Mouse (Mus musculus) MEL (cell line): ENCODE data around the gene Gdf7. TPM values are rescaled to one million over a fixed set of nuclear protein-coding genes. Genes with fewer than 3 reads are reported as not detected.

Experiments used
- DNase-seq: peaks from one replicate; pipeline ENCODE4 v3.0.0; 2011; ENCODE audit warnings: low read depth, low spot score
- H3K27ac ChIP-seq: 2 replicates; pipeline ENCODE4 v1.5.1; 2012; ENCODE audit warnings: low read depth, mild to moderate bottlenecking, control low read depth, low read length, moderate library complexity; ENCODE audit not compliant: control insufficient read depth
- H3K27me3 ChIP-seq, 2 experiments: fragments of 150-350 bp in 1 of 2; sonication (generic) in 1 of 2; 2 replicates each; pipeline ENCODE4 v1.6.1; 2012; ENCODE audit warnings: low read length in 2 of 2, mild to moderate bottlenecking in 2 of 2, improper control_type of control experiment in 1 of 2, moderate library complexity in 1 of 2; ENCODE audit not compliant: insufficient read depth in 2 of 2, control insufficient read depth in 1 of 2
- H3K36me3 ChIP-seq, 2 experiments: 2 replicates each; pipeline ENCODE4 v1.6.1; 2012 to 2014; ENCODE audit warnings: low read length in 2 of 2, improper control_type of control experiment in 1 of 2, inconsistent platforms in 1 of 2, mild to moderate bottlenecking in 1 of 2; ENCODE audit not compliant: insufficient read depth in 2 of 2, control insufficient read depth in 1 of 2
- H3K4me1 ChIP-seq, 2 experiments: fragments of 150-350 bp in 1 of 2; sonication (generic) in 1 of 2; 2 replicates each; pipeline ENCODE4 v1.6.1; 2012; ENCODE audit warnings: low read length in 2 of 2, improper control_type of control experiment in 1 of 2, mild to moderate bottlenecking in 1 of 2; ENCODE audit not compliant: insufficient read depth in 2 of 2, control insufficient read depth in 1 of 2
- H3K4me3 ChIP-seq, 2 experiments: fragments of 150-350 bp in 1 of 2; sonication (generic) in 1 of 2; 2 replicates each; pipeline ENCODE4 v1.5.1; 2012; ENCODE audit warnings: low read depth in 2 of 2, low read length in 2 of 2, mild to moderate bottlenecking in 2 of 2, moderate library complexity in 2 of 2, control low read depth in 1 of 2, improper control_type of control experiment in 1 of 2; ENCODE audit not compliant: control insufficient read depth in 1 of 2, insufficient read depth in 1 of 2
- H3K79me2 ChIP-seq: 2 replicates; pipeline ENCODE4 v1.6.1; 2012; ENCODE audit warnings: mild to moderate bottlenecking, low read length, moderate library complexity; ENCODE audit not compliant: control insufficient read depth, poor library complexity, insufficient read depth
- H3K9ac ChIP-seq: 2 replicates; pipeline ENCODE4 v1.6.1; 2012; ENCODE audit warnings: low read depth, mild to moderate bottlenecking, control low read depth, low read length, moderate library complexity; ENCODE audit not compliant: control insufficient read depth, poor library complexity, severe bottlenecking
- H3K9me3 ChIP-seq: fragments of 150-350 bp; sonication (generic); replicated peaks from 2 replicates; pipeline ENCODE4 v1.6.1; 2012; ENCODE audit warnings: mild to moderate bottlenecking, low read length, improper control_type of control experiment, moderate library complexity; ENCODE audit not compliant: insufficient read depth
- CHD2 ChIP-seq: IDR thresholded peaks from 2 replicates; pipeline ENCODE4 v1.6.1; 2011; ENCODE audit warnings: low read length, improper control_type of control experiment
- CTCF ChIP-seq, 3 experiments: IDR thresholded peaks in 2 of 3; conservative IDR thresholded peaks in 1 of 3; 2 replicates each; pipeline ENCODE4 v1.5.1; 2011 to 2012; ENCODE audit warnings: low read length in 3 of 3, low read depth in 2 of 3, mild to moderate bottlenecking in 2 of 3, improper control_type of control experiment in 1 of 3, inconsistent platforms in 1 of 3, mixed read lengths in 1 of 3, moderate library complexity in 1 of 3; ENCODE audit not compliant: control insufficient read depth in 1 of 3, insufficient read depth in 1 of 3, poor library complexity in 1 of 3, severe bottlenecking in 1 of 3
- ELF1 ChIP-seq: IDR thresholded peaks from 2 replicates; pipeline ENCODE4 v1.6.1; 2014; ENCODE audit warnings: low read depth, mild to moderate bottlenecking, inconsistent platforms, low read length, improper control_type of control experiment, moderate library complexity
- EP300 ChIP-seq, 2 experiments: IDR thresholded peaks; 2 replicates each; pipeline ENCODE4 v1.6.1; 2011; ENCODE audit warnings: improper control_type of control experiment in 2 of 2, low read length in 2 of 2, low read depth in 1 of 2, mild to moderate bottlenecking in 1 of 2
- GABPA ChIP-seq: IDR thresholded peaks from 2 replicates; pipeline ENCODE4 v1.6.1; 2012; ENCODE audit warnings: low read depth, mild to moderate bottlenecking, inconsistent platforms, low read length, improper control_type of control experiment, moderate library complexity
- GATA1 ChIP-seq: IDR thresholded peaks from 2 replicates; pipeline ENCODE4 v1.6.1; 2011; ENCODE audit warnings: low read depth, low read length, improper control_type of control experiment
- HCFC1 ChIP-seq: IDR thresholded peaks from 2 replicates; pipeline ENCODE4 v1.6.1; 2012; ENCODE audit warnings: low read depth, mild to moderate bottlenecking, inconsistent platforms, low read length, improper control_type of control experiment, moderate library complexity
- JUND ChIP-seq: IDR thresholded peaks from 2 replicates; pipeline ENCODE4 v1.6.1; 2011; ENCODE audit warnings: low read depth, mild to moderate bottlenecking, improper control_type of control experiment, low read length
- MAZ ChIP-seq: IDR thresholded peaks from 2 replicates; pipeline ENCODE4 v1.6.1; 2012; ENCODE audit warnings: low read depth, mild to moderate bottlenecking, inconsistent platforms, low read length, improper control_type of control experiment
- MEF2A ChIP-seq: IDR thresholded peaks from 2 replicates; pipeline ENCODE4 v1.6.1; 2014; ENCODE audit warnings: low read depth, mild to moderate bottlenecking, inconsistent platforms, low read length, improper control_type of control experiment; ENCODE audit not compliant: poor library complexity, insufficient replicate concordance, severe bottlenecking; ENCODE audit errors: extremely low read depth
- MXI1 ChIP-seq: IDR thresholded peaks from 2 replicates; pipeline ENCODE4 v1.6.1; 2011; ENCODE audit warnings: mild to moderate bottlenecking, low read depth, low read length, improper control_type of control experiment
- MYC ChIP-seq: IDR thresholded peaks from 2 replicates; pipeline ENCODE4 v1.6.1; 2011; ENCODE audit warnings: low read depth, mild to moderate bottlenecking, low read length, improper control_type of control experiment, moderate library complexity
- NELFE ChIP-seq: IDR thresholded peaks from 2 replicates; pipeline ENCODE4 v1.6.1; 2011; ENCODE audit warnings: low read depth, low read length, improper control_type of control experiment
- NRF1 ChIP-seq: IDR thresholded peaks from 2 replicates; pipeline ENCODE4 v1.6.1; 2014; ENCODE audit warnings: low read depth, mild to moderate bottlenecking, inconsistent platforms, low read length, improper control_type of control experiment, moderate library complexity; ENCODE audit not compliant: poor library complexity, insufficient read depth, severe bottlenecking
- POLR2A ChIP-seq, 2 experiments: IDR thresholded peaks; 2 replicates each; pipeline ENCODE4 v1.6.1; 2011 to 2012; ENCODE audit warnings: low read length in 2 of 2, mild to moderate bottlenecking in 2 of 2, control low read depth in 1 of 2, improper control_type of control experiment in 1 of 2, low read depth in 1 of 2, moderate library complexity in 1 of 2; ENCODE audit not compliant: control insufficient read depth in 1 of 2, insufficient read depth in 1 of 2, poor library complexity in 1 of 2
- POLR2AphosphoS5 ChIP-seq: IDR thresholded peaks from 2 replicates; pipeline ENCODE4 v1.6.1; 2012; ENCODE audit warnings: low read depth, borderline replicate concordance, mild to moderate bottlenecking, inconsistent platforms, low read length, moderate library complexity, mixed read lengths
- RAD21 ChIP-seq: IDR thresholded peaks from 2 replicates; pipeline ENCODE4 v1.6.1; 2011; ENCODE audit warnings: mild to moderate bottlenecking, low read depth, low read length, improper control_type of control experiment
- RCOR1 ChIP-seq: IDR thresholded peaks from 2 replicates; pipeline ENCODE4 v1.6.1; 2012; ENCODE audit warnings: low read depth, mild to moderate bottlenecking, inconsistent platforms, low read length, improper control_type of control experiment
- SMC3 ChIP-seq: IDR thresholded peaks from 2 replicates; pipeline ENCODE4 v1.6.1; 2011; ENCODE audit warnings: low read depth, low read length, improper control_type of control experiment
- TAL1 ChIP-seq: IDR thresholded peaks from 2 replicates; pipeline ENCODE4 v1.6.1; 2012; ENCODE audit warnings: mild to moderate bottlenecking, inconsistent platforms, low read length, moderate library complexity, mixed read lengths
- UBTF ChIP-seq: IDR thresholded peaks from 2 replicates; pipeline ENCODE4 v1.6.1; 2012; ENCODE audit warnings: low read depth, mild to moderate bottlenecking, inconsistent platforms, low read length, improper control_type of control experiment, moderate library complexity, borderline replicate concordance; ENCODE audit not compliant: insufficient read depth
- ZKSCAN1 ChIP-seq: IDR thresholded peaks from 2 replicates; pipeline ENCODE4 v1.6.1; 2012; ENCODE audit warnings: low read depth, mild to moderate bottlenecking, inconsistent platforms, low read length, improper control_type of control experiment, moderate library complexity
- ZMIZ1 ChIP-seq: IDR thresholded peaks from 2 replicates; pipeline ENCODE4 v1.6.1; 2012; ENCODE audit warnings: low read depth, mild to moderate bottlenecking, inconsistent platforms, low read length, improper control_type of control experiment, moderate library complexity
- polyA plus RNA-seq, 2 experiments: library from polyadenylated mRNA; stranded (reverse) in 1 of 2; unstranded in 1 of 2; fragments of >175 nt in 1 of 2; fragments of >200 nt in 1 of 2; gene quantifications; 2 replicates each; pipeline versions ENCODE4 v1.2.1 to v1.2.4; 2012; ENCODE audit warnings: low replicate concordance in 2 of 2, low read depth in 1 of 2; ENCODE audit not compliant: insufficient read length in 2 of 2, insufficient read depth in 1 of 2, missing spikeins in 1 of 2
- total RNA-seq: library from RNA; depleted of rRNA; stranded (reverse); fragments of 300-350 nt; gene quantifications from 2 replicates; pipeline ENCODE4 v1.2.3, GENCODE M21; 2012

Gene Gdf7
- total and polyA plus RNA-seq, 3 experiments = not detected

GRCm38 (mm10) chr12:8301011-8301814, 541 bp downstream of the Gdf7 start:
- Histone ChIP-seq H3K27me3 (no peaks in the 10 kb centered on the region), H3K27ac (no peak overlapping the region), H3K9ac (no peak overlapping the region), H3K9me3 (no peaks in the 10 kb centered on the region), H3K4me1 (no peaks in the 10 kb centered on the region), H3K79me2 (no peaks in the 10 kb centered on the region), H3K4me3 (no peak overlapping the region), H3K36me3 (no peaks in the 10 kb centered on the region)
- no peak for DNase-seq
- no peak for TF ChIP-seq SMC3
- TF ChIP-seq NRF1 = no peak
- no peak for TF ChIP-seq ZMIZ1
- no peak for TF ChIP-seq RAD21
- TF ChIP-seq POLR2A (IDR thresholded peaks at IDR 0.05; ENCODE audit: control insufficient read depth in 1 of 2, insufficient read depth in 1 of 2, low read depth in 1 of 2, low read length in 2 of 2, poor library complexity in 1 of 2) = no peak
- TF ChIP-seq GABPA = no peak
- no peak for TF ChIP-seq HCFC1
- no peak for TF ChIP-seq EP300 (IDR thresholded peaks at IDR 0.05; ENCODE audit: low read depth in 1 of 2, low read length in 2 of 2)
- no peak for TF ChIP-seq RCOR1
- no peak for TF ChIP-seq CHD2
- no peak for TF ChIP-seq JUND
- TF ChIP-seq MXI1 = no peak
- TF ChIP-seq MEF2A = no peak

GRCm38 (mm10) chr12:8300521-8300920, 1.2 kb downstream of the Gdf7 start:
- DNase-seq = no peak
- H3K36me3 ChIP-seq = no peaks in the 10 kb centered on the region
- H3K4me3 ChIP-seq = no peak overlapping the region
- no peaks in the 10 kb centered on the region for H3K27me3 ChIP-seq
- no peak for TF ChIP-seq ZMIZ1
- no peak for TF ChIP-seq NELFE
- no peak for TF ChIP-seq MAZ
- TF ChIP-seq MYC = no peak
- no peak for TF ChIP-seq GATA1
- TF ChIP-seq ZKSCAN1 = no peak
- TF ChIP-seq TAL1 = no peak
- TF ChIP-seq CTCF (IDR thresholded peaks at IDR 0.05 in 2 of 3, conservative IDR thresholded peaks at IDR 0.05 in 1 of 3; ENCODE audit: control insufficient read depth in 1 of 3, insufficient read depth in 1 of 3, low read depth in 2 of 3, low read length in 3 of 3, poor library complexity in 1 of 3, severe bottlenecking in 1 of 3) = no peak
- no peak for TF ChIP-seq JUND
- no peak for TF ChIP-seq POLR2AphosphoS5
- TF ChIP-seq CHD2 = no peak
- no peak for TF ChIP-seq ELF1
- no peak for TF ChIP-seq UBTF
- no peak overlapping the region for H3K27ac ChIP-seq
- no peaks in the 10 kb centered on the region for H3K9me3 ChIP-seq
- H3K4me1 ChIP-seq = peaks cover 0 to under 1% of the 10 kb centered on the region in 2 experiments; a peak in 1 of 4 replicates
- H3K9ac ChIP-seq = no peak overlapping the region
- H3K79me2 ChIP-seq = no peaks in the 10 kb centered on the region
